Mouse (Mus musculus) cerebellum, adult 2 months (tissue): ENCODE measurements at regions not wholly inside any gene's neighbourhood (a gene's known extent, or its start where the extent isn't known, plus 50 kb on each side); places are given as distances from the start of the nearest gene placed in this dataset.

Experiments used
- DNase-seq, 2 experiments: peaks; one replicate each; pipeline ENCODE4 v3.0.0; 2021
- H3K27ac ChIP-seq: fragments of 200-500 bp; 2 replicates; pipeline ENCODE4 v1.5.1; 2012; ENCODE audit warnings: low read length, control low read depth, inconsistent platforms; ENCODE audit not compliant: insufficient read depth
- H3K27me3 ChIP-seq: fragments of 200-500 bp; 2 replicates; pipeline ENCODE4 v1.6.1; 2012; ENCODE audit warnings: inconsistent platforms, mild to moderate bottlenecking, low read length, moderate library complexity; ENCODE audit not compliant: control insufficient read depth, insufficient read depth
- H3K4me1 ChIP-seq: fragments of 200-500 bp; 2 replicates; pipeline ENCODE4 v1.6.1; 2011; ENCODE audit warnings: low read length; ENCODE audit not compliant: control insufficient read depth, insufficient read depth
- H3K4me3 ChIP-seq: fragments of 200-500 bp; replicated peaks from 2 replicates; pipeline ENCODE3; 2011; ENCODE audit warnings: mild to moderate bottlenecking, low read depth, low read length, control low read depth; ENCODE audit not compliant: insufficient read depth
- CTCF ChIP-seq: fragments of 200-500 bp; IDR thresholded peaks from 2 replicates; pipeline ENCODE4 v1.5.1; 2011; ENCODE audit warnings: low read depth, mild to moderate bottlenecking, control low read depth, low read length, moderate library complexity, borderline replicate concordance; ENCODE audit not compliant: insufficient read depth
- POLR2A ChIP-seq: fragments of 200-500 bp; IDR thresholded peaks from 2 replicates; pipeline ENCODE4 v1.6.1; 2011; ENCODE audit warnings: low read length, control low read depth, borderline replicate concordance; ENCODE audit not compliant: insufficient read depth
- WGBS: fragments of 180-500 bp; shearing (Covaris S2); methylation state at CpG from one replicate; pipeline ENCODE4 v1.1.7; 2018; 5-methylcytosine and 5-hydroxymethylcytosine counted together

- H3K4me3 ChIP-seq = no peak overlapping the region
- WGBS = 89% methylated on average over 4 of the region's 4 CpGs
- no peaks in the 10 kb centered on the region for H3K27me3 ChIP-seq
- no peak for DNase-seq
- no peak overlapping the region for H3K27ac ChIP-seq
- H3K4me1 ChIP-seq = no peaks in the 10 kb centered on the region
- TF ChIP-seq POLR2A = no peak
- TF ChIP-seq CTCF = no peak
Measured at GRCm38 (mm10) chr14:105511826-105512225, 253.5 kb downstream of the Ndfip2 start.

GRCm38 (mm10) chr14:105511135-105511534, 252.8 kb downstream of the Ndfip2 start:
- no peak for DNase-seq
- H3K4me1 ChIP-seq = no peaks in the 10 kb centered on the region
- no peak overlapping the region for H3K27ac ChIP-seq
- TF ChIP-seq POLR2A = no peak
- TF ChIP-seq CTCF = no peak
- H3K4me3 ChIP-seq = no peak overlapping the region
- 94% methylated on average over 3 of the region's 3 CpGs for WGBS
- no peaks in the 10 kb centered on the region for H3K27me3 ChIP-seq

- DNase-seq = no peak
- WGBS = 84% methylated on average over 4 of the region's 4 CpGs
- H3K27ac ChIP-seq = no peak overlapping the region
- H3K4me1 ChIP-seq = no peaks in the 10 kb centered on the region
- no peak overlapping the region for H3K4me3 ChIP-seq
- no peak for TF ChIP-seq CTCF
- no peak for TF ChIP-seq POLR2A
- H3K27me3 ChIP-seq = no peaks in the 10 kb centered on the region
Measured at GRCm38 (mm10) chr14:105505261-105505660, 246.9 kb downstream of the Ndfip2 start.

GRCm38 (mm10) chr14:105504376-105504775, 246.0 kb downstream of the Ndfip2 start:
- TF ChIP-seq POLR2A = no peak
- TF ChIP-seq CTCF = no peak
- 83% methylated on average over 3 of the region's 3 CpGs for WGBS

GRCm38 (mm10) chr14:105503806-105504205, 245.4 kb downstream of the Ndfip2 start:
- no peak for DNase-seq
- no peak for TF ChIP-seq POLR2A
- no peak for TF ChIP-seq CTCF
- Histone ChIP-seq H3K27ac (no peak overlapping the region), H3K4me3 (no peak overlapping the region), H3K4me1 (no peaks in the 10 kb centered on the region), H3K27me3 (no peaks in the 10 kb centered on the region)
- WGBS = 88% methylated on average over 5 of the region's 5 CpGs

More at GRCm38 (mm10) chr14:105504376-105504775, 246.0 kb downstream of the Ndfip2 start:
- no peak overlapping the region for H3K27ac ChIP-seq
- no peaks in the 10 kb centered on the region for H3K27me3 ChIP-seq
- H3K4me3 ChIP-seq = no peak overlapping the region
- no peaks in the 10 kb centered on the region for H3K4me1 ChIP-seq
- no peak for DNase-seq

- Histone ChIP-seq H3K27ac (no peak overlapping the region), H3K4me1 (no peaks in the 10 kb centered on the region), H3K4me3 (no peak overlapping the region), H3K27me3 (no peaks in the 10 kb centered on the region)
- no peak for TF ChIP-seq POLR2A
- TF ChIP-seq CTCF = no peak
- no peak for DNase-seq
- WGBS = 74% methylated on average over 11 of the region's 11 CpGs
Measured at GRCm38 (mm10) chr14:105502633-105502975, 244.2 kb downstream of the Ndfip2 start.

GRCm38 (mm10) chr14:105501792-105502632, 243.6 kb downstream of the Ndfip2 start:
- H3K4me3 ChIP-seq = no peak overlapping the region
- H3K27ac ChIP-seq = no peak overlapping the region
- 33% methylated on average over 21 of the region's 21 CpGs for WGBS

GRCm38 (mm10) chr14:105500966-105501741, 242.8 kb downstream of the Ndfip2 start:
- DNase-seq = peak in 1 of 2 experiments; percentile 12
- no peaks in the 10 kb centered on the region for H3K27me3 ChIP-seq
- TF ChIP-seq POLR2A (no peak), CTCF (no peak)
- no peak overlapping the region for H3K4me3 ChIP-seq
- 39% methylated on average over 21 of the region's 21 CpGs for WGBS
- H3K4me1 ChIP-seq = no peaks in the 10 kb centered on the region
- H3K27ac ChIP-seq = no peak overlapping the region

More at GRCm38 (mm10) chr14:105501792-105502632, 243.6 kb downstream of the Ndfip2 start:
- DNase-seq = peak; percentile 25 to 29
- Histone ChIP-seq H3K4me1 (no peaks in the 10 kb centered on the region), H3K27me3 (no peaks in the 10 kb centered on the region)
- TF ChIP-seq CTCF (no peak), POLR2A (no peak)
